Mouse (Mus musculus) T-helper 2 cell (primary cell): ENCODE data around the gene Psmb11.

Source experiments
- in situ Hi-C: fragments of 300-600 bp; cut with MboI, MseI; formaldehyde crosslinking; loops from one replicate; pipeline ENCODE4 v1.15.1; 2025; ENCODE audit warnings: high pct_unique_total_duplicates

Gene Psmb11

DNA sequence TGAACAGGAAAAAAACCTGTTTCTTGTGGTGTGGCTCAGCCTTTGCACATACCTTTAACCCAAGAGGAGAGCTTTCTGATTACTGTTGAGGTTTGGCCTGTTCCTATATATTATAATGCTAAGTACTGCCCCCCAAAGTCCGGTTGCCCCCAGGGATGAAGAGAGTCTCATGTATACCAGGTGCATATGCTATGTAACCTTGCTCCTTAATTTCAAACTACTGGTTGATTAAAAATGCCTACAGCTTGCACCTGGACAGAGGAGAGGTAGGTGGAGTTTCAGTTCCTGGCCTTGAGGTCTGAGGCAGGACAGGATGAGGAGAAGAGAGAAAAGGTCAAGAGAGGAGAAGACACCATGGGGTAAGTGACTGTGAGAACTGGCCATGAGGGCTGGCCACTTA lies at the start of gene Psmb11:
TSS of gene Psmb11 (plus strand) at position 301 of the 400 bp plus-strand sequence.
- in situ Hi-C loops: no loop called here

DNA sequence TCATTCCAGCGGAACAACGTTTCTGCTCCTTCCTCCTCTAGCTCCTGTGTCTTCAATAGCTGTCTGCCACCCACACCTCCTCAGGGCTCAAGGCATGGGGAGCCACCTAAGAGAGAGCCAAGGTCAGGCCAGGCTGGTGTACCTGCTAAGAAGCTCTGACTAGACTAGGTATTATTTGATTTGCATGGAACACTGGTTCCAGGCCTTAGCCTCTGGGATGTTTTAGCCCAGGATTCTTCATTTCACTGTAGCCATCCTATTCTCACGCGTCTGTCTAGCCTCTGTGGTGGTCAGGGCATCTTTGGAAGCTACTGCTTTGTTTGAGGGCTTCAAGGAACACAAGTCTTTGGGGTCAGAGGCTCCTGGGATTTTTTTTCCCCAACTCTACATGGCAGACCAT lies 49.1 kb upstream of the Psmb11 start:
- in situ Hi-C loops: loop anchor here (5.0 kb wide), 2 partner anchors 40 to 70 kb away; partner anchors contain the start of genes Cdh24 and Gm17606

DNA sequence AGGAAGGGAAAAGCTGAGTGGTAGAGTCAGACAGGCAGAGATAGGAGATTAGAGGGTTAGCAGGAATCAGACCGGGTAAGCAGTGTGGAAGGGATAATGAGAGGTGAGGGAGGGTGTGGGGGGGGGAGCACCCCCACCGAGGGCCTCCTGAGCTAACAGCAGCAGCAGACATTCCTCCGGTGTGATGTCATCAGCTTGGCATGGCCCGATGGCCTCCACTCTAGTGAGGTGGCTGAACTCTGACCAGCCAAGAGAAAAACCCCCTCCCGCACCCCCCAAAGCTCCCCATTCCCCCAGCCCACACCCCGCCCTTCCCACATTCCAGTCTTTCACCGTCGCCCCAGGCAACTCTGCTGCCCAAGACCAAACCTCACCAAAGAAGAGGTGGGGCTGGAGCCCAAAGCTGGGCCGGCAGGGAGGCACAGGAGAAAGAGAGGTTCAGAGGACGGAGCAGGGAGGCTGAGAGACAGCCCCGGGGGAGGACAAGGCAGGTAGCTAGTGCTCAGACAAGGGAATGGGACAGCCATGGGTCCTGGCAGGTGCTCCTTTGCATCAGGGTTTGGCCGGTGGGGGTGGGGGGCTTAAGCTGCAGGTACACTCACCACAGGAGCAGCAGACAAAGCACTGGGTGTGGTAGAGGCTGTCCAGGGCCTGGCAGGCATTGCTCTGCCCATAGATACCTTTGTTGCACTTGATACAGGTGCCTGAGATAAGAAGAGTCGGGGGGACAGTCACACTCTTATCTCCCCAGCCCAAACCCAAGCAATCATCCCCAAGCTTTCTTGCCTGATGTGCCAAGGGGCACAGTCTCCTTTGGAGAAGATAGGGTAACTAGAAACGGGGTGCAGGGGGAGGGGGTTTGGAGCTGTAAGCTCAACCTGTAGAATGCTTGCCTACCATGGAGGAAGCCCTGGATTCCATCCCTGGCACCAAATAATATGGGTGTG lies 48.2 kb upstream of the Psmb11 start:
- in situ Hi-C loops: loop anchor here (5.0 kb wide), 2 partner anchors 39 to 69 kb away; partner anchors contain the start of genes Cdh24 and Gm17606

DNA sequence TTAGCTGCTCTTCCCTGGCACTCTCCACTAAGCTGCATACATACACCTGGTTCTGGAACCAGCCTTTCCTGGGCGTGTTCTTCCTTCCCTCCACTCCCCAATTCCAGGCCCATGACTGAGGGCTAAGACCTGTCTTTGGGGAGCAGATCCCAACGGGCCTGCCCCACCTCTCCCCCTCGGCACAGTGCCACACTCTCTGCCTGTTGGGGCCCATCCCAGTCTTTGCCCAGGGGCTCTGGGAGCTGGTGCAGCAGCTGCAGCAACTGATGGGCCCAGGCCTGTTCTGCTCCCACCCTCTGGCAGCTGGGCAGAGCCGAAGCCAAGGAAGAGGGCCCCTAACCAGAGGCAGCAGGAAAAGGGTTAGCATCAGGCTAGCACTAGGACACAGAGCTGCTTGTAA lies 47.0 kb upstream of the Psmb11 start:
- in situ Hi-C loops: loop anchor here (5.0 kb wide), 2 partner anchors 38 to 68 kb away; partner anchors contain the start of genes Cdh24 and Gm17606

DNA sequence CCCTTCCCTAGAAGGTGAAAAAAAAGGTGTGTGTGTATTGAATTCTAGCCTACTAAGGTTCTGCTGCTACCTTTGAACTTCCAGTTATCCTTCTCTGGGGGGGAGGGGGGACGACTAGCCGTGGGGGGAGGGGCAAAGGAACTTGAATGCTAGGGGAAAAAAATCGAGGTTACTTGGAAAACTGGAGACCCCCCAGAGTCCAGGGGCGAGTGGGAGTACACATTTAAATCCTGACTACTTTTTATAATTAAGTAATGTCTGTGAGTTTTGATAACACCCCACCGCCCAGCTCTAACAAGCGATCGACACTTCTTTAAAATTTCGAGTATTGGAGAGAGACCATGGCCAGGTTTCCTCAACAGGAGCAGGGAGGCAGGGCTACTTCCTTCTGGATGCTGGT lies 46.2 kb upstream of the Psmb11 start:
- in situ Hi-C loops: no loop called here

DNA sequence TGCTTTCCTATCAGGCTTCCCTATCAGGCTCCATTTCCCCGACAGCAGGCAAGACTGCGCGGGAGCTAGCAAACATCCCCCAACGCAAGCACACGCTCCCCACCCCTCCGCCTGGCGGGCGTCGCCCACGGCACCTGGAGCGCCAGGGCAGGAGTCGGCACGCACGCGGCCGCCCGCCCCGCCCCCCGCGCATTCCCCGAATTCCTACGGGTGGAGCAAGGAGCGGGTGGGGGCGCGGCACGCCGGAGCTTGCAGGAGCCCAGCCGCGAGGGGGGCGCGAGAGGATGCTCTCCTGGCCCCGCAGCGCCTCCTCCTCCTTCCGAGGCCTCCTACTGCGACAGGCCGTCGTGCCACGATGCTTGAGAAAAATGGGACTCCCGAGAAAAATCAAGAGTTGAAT lies 45.6 kb upstream of the Psmb11 start:
- in situ Hi-C loops: no loop called here

DNA sequence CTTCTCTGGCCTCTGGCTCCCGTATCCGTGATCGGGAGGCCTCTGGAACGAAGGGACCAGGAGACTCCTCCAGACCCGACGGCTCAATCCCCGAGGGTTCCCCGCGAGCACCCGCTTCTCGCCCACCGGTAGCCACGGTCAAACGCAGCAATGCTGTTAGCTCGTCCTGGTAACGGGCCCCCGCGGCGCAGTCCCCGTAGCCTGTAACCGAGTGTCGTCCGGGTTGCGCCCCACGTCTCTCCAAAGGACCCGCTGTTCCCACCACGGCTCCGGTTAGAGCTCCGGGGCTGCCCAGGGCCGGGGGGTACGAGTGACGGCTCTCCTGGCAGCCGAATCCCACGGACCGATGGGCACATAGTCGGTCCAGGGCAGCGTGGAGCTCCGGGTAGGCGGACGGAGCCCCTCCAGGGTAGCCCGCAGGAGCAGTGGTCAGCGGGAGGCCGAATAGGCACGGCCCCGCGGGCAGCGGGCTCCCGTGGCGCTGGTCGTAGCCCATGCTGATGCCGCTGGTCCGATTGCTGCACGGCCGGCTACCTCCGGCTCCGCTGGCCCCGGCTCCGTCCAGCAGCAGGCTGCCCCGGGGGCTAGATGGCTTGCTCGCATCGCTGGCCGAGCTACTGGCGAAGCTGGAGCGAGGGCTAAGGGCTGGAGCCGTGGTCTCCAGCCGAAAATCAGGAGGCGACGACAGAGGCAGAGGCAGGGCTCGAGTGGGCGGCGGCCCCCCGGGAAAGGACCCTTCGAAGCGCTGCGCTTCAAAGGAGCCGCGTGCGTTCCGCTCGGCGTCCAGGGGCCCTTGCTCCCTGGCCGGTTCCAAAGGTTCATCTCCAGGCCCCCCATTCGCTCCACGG lies 44.8 kb upstream of the Psmb11 start:
- in situ Hi-C loops: no loop called here

DNA sequence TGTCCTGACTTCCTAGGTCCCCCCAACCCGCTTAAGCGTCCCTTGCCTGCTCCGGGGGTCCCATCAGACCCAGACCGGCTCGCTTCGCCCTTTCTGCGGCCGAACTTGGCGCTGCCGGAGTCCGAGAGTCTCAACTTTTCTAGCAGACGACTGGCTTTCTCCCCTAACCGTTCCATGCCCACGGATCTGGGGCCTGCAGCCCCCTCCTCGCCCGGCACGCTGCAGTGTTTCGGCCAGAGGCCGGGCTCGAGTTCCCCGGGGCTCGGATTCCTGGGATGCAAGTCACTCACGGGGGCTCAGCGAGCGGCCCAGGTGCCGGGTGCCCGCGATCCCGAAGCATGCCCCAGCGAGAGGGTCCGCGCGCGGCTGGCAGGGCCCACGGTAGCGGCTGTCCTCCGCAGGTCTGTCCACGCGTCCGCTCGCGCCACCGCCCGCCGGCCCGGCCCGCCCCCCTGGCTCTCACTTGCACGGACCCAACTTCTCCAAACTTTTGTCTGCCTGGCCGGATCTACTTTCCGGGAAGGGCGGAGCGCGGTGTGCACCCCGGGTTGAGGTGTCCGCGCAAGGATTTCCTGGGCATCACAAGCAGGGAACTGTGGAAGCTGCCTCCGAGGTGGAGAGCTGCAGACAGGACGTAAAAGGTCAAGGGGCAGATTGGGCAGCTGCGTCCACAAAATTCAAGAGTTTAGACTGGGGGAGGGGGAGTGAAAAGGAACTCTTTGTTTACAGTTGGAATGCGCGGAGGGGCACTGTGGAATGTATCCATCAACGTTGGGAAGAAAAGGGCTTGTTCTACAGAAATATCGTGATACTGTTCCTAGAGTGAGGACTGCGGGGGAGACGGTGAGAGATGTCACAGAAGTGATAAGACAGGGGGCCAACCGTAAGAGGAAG lies 43.9 kb upstream of the Psmb11 start, which contains the start of gene Ajuba:
TSS of gene Ajuba (minus strand) at position 470 of the 894 bp plus-strand sequence.
- in situ Hi-C loops: no loop called here

DNA sequence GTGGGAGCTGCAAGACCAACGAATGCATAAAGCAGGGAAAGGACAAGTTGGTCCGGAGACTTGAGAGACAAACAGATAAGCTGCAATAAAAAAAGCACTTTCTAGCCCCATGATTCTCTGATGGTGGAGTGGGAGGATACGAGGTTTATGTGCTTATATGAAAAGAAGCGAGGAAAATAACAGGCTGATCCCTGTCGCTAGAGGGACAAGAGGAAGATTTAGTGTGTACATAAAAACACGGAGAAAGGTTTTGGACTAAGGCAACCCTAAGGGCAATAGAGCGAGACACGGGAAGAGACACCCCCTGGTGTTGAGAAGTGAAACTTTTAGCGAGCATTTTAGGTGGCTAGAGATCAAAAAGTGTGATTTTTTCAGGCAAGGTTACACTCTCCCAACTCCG lies 43.2 kb upstream of the Psmb11 start:
- in situ Hi-C loops: no loop called here

DNA sequence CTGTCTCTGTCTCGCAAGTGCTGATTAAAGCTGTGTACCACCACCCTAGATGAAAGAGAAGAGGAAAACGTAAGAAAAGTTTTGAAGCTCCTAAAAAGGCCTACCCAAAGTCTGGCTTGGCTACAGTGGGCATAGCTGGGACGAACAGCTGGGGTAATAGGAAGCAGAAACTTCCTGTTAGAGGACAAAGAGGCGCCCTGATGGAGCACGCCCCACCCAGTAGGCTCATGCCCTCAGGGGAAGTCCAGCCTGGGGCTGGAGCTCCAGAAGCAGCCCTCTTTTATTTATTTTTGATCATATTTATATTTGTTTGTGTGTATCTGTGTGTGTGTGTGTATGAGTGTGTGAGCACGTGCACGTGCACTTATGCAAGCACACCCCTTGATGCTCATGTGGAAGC lies 41.6 kb upstream of the Psmb11 start:
- in situ Hi-C loops: no loop called here

DNA sequence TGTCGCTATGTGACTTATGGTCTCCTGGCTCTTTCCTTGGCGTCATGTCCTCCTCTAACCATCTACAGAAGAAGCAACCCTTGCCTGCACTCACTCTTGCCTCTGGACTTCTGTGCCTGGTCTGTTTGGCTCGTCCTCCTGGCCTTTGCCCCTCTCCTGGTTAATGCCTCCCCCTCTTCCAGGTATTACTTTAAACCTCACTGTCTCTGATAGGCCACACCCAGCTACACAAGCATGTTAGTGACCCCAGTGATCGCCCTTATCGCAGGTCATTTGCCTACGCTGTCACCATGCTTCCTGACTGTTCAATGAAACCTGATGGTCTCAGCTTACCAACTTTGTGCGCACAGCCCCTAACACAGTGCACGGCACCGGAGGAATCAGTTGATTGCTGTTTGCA lies 38.7 kb upstream of the Psmb11 start:
- in situ Hi-C loops: no loop called here

DNA sequence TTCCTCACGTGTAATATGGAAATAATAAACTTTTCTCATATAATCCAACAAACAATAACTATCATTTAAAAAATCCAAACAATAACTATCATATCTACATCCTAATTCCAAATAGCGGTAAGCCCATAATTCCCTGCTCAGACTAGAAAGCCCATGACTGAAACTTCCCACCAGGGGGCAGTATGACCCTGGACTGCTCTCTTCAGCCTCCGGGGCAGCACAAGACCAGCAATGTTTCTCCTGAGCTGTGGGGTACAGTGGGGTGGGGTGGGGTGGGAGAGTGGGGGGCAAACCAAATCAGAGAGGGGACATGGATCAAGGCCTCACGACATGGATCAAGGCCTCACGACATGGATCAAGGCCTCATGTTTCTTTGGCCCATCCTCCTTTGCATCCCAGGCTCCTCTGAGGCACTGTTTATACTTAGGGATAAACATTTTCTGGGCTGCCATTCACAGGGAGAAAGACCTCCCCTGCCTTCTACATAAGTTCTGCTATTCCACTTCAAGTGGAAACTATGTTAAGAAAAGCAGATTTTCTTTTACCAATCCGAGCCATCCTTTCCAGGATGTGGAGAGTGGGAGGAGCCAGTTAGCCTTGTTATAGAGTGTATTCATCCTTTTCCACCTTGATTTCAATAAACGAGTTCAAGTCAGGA lies 37.4 kb upstream of the Psmb11 start:
- in situ Hi-C loops: no loop called here

DNA sequence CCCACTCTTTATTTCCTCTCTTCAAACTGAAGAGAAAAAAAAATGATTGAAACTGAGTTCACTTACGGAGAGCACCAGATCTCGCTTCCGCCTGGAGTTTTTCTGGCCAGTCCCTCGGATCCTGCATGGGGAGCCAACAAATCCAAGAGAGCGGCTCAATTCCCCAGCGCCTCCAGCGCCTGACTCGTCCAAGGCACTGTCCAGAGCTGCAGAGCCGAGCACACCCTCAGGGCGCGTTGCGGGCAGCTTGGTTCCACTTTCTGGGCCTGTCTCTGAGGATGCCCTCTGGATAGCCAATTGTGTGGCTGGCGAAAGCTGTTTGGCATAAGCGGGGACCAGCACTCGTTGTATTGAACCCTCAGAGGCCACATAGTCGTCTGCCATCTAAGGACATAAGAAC lies 30.2 kb upstream of the Psmb11 start:
- in situ Hi-C loops: no loop called here

DNA sequence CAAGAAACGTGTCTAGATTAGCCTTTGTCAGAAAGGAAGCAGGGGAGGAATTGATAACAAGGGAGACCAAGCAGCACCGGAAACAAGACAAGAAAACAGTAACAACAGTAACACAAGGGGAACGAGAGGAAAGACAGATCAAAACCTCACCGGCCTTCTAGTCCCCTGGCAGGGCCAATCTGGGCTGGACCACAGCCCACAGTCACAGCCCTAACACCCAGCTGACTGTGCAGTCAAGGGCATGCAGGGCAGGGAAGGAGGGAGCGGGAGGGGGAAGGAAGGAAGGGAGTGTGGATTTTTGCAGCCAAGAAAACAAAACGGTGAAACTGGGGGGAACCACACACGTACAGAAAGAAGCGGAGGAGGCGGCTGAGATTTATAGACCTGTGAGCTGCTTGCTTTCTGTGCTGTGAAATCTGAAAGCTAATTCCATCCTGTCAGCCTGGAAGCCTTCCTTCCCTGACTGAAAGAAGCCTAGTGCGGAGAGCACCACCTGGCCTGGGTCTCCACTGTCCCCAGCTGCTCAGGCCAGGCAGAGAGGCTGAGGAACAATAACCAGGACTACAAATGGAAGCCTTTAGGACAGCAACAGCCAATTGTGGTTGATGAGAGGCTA lies 28.8 kb upstream of the Psmb11 start:
- in situ Hi-C loops: no loop called here

DNA sequence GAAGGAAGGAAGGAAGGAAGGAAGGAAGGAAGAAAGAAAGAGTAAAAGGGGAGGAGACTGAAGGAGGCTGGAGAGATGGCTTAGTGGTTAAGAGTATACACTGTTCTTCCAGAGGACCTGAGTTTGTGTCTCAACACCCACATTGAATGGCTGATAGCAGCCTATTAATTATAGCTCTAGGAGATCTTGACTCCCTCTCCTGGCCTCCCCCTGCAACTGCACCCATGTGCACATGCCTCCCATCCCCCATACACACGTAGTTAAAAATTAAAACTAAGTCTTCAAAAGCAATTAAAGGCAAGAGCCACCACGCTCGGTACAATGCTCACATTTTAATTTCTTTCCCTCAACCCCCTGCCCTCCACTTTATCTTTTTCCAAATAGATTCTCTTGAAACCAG lies 27.2 kb upstream of the Psmb11 start:
- in situ Hi-C loops: no loop called here

DNA sequence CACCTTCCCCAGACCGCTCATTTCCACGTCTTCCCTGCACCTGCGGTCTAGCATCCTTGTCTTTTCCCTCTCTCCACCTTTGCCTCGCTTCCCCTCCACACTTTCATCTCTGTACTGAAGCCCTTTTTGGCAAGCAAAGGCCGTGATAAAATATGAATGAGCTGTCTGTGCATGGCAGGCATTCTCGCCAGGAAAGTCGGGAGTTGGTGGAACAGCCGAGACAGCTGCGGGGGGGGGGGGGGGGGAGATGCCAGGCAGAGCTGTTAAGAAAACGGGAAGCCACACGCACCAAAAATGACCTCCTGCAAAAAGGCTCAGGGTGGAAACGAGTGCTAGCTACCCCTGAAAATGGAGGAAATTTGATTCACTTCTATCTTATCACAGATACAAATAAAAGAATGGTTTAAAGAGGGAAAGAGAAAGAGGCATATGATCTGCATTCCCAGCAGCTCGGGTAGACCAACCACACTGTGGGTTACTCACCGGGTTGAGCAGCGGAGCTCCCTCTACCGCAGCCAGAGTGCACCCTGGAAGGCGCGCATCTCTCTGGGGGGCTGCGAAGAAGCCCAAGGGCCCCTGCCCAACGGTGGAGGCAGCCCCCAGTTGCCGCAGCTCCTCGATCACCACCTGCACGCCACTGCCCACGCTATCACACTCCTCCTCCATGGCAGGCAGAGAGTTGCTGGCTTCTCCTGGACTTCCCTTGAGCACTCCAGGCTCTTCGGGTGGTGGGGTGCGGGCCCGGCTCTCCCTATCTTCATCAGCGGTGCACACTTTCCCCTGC lies 26.4 kb upstream of the Psmb11 start:
- in situ Hi-C loops: no loop called here

DNA sequence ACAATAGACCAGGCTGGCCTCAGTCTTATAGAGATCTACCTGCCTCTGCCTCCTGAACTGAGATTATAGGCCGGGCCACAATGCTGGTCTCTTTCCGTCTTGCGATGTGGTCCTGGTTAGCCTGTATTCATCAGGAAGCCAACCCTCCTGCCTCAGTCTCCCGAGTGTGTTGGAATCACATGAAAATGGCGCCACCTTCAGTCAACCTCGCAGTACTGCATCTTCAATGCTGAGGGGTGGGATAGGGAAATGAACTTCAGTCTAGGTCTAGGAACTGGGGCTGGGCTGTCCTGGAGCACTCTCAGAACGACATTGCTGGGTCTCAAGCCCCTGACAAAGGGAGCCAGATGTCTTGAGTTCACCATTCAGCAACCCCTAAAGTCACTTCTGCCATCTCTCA lies 24.1 kb upstream of the Psmb11 start:
- in situ Hi-C loops: no loop called here

DNA sequence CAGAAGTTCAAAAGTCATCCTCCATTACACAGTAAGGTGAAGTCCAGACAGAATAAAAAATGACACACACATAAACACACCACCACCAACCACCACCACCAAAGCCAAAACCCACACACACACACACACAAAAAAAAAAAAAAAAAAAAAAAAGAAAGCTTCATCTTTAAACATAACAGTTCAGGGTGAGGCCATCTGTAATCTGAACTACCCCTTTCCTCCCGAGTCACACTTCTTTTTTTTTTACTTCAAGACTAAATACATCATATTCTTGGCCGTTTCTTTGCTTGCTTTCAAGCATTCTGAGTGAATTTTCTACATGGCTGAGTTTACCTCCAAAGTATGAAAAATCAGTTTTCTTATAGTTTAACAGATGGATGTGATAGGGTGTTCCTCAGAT lies 19.6 kb upstream of the Psmb11 start:
- in situ Hi-C loops: no loop called here

DNA sequence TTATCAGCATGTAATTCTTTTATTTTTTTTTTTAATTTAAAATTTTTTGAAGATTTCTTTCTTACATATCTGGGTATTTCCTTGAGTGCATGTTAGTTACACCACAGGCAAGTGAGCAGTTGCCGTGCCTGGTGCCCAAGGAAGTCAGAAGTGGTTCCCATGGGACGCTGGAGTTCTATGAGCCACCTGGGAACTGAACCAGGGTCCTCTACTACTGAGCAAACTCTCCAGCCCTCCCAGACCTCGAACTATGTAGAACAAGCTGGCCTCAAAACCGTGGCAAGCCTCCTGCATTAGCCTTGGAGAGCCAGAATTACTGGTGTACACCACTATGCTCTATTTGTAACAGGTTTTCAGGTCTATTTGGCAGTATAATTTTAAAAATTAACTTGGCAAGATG lies 18.6 kb upstream of the Psmb11 start:
- in situ Hi-C loops: no loop called here
